Mouse (Mus musculus) urinary bladder, postnatal 4 days (tissue): ENCODE results near the gene Adamtsl1.

Experiments
- DNase-seq, 2 experiments: peaks; one replicate each; pipeline ENCODE4 v3.0.0; 2021 to 2022; ENCODE audit warnings: low spot score in 2 of 2

The Adamtsl1 gene

GRCm38 (mm10) chr4:85513792-85514191 lies at the start of gene Adamtsl1:
Gene Adamtsl1, plus strand, starts transcription at chr4:85514172.
- no peak for DNase-seq

DNA sequence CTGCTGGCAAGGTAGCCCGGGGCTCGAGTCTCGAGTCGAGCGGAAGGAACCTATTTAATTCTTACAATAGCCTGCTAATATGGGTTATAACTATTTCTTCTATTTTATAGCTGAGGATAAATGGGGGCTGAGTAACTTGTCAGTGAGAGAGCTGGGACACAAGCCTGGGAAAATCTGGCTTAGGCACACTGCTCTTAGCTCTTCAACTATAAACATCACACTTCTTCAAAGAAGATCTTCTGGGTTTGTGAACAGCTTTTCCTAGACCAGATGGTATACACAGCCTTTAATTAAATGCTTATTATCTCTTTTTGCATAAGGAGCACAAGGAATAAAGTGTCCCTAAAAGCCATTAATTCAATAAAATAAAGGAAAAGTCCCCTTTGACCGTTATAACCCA lies 30.4 kb upstream of the Adamtsl1 start:
- no peak for DNase-seq

- DNase-seq, result no peak
These were observed 27.5 kb upstream of the Adamtsl1 start for GRCm38 (mm10) chr4:85486316-85486946.

DNA sequence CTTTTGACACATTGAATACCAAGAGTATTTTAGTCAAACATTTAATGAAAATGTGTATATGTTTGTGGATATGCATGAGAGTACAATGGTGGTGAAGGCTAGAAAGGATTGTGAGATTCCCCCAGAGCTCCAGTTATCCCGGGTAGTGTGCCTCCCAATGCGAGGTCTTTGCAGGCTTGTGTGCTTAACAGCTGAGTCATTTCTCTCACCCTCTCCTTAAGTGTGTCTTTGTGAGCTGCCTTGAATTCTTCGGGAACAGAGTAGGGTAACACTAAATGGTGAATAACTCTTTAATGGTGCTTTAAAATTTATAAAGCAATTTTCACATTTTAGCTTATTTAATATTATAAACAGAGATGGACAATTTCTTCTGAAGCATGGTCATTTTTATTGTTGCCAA lies 8.3 kb upstream of the Adamtsl1 start:
- DNase-seq, result no peak

DNA sequence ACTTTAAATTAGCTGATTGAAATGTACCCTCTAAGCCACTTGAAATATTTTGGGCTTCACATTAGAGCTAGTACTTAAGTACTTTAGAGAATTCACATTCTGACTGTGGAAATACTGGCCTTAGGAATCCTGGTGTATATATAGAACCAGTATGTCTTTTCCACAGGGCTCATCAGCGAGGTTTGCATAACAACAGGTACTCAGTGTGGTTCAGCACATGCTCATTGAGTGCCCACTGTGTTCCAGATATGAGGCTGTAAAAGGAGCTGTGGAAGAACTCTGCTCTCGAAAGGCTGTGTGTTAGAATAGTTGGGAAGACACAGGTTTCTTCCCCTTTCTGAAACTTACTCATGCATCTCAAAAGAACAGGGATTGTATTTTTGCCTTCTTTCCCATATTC lies 7.0 kb upstream of the Adamtsl1 start:
- no peak for DNase-seq

DNA sequence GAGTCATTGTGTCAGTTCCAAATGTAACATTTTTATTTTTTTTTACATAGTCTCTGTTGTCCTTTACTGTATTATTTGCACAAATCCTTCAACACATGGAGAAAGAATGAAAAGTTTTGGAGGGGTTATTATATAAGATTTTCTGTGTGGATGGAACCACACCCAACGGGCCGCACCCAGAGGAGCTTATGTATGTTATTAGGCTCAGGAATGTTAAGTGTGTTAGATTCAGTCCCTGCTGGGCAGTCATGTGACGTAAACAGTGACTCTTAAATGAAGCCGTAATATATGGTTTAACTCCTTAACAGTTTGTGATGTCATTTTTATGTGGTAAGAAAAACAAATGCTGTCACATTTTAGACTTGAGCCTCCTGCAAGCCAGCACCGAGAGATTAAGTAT lies 6.5 kb upstream of the Adamtsl1 start:
- DNase-seq, result no peak

GRCm38 (mm10) chr4:85513288-85513687 lies 684 bp upstream of the Adamtsl1 start:
- peak; percentile 51 to 69 for DNase-seq

- peak; percentile 56 to 64 for DNase-seq
These were observed 271 bp downstream of the Adamtsl1 start for GRCm38 (mm10) chr4:85514205-85514681.

GRCm38 (mm10) chr4:85526966-85527566 lies 13.1 kb downstream of the Adamtsl1 start:
- DNase-seq, result no peak

DNA sequence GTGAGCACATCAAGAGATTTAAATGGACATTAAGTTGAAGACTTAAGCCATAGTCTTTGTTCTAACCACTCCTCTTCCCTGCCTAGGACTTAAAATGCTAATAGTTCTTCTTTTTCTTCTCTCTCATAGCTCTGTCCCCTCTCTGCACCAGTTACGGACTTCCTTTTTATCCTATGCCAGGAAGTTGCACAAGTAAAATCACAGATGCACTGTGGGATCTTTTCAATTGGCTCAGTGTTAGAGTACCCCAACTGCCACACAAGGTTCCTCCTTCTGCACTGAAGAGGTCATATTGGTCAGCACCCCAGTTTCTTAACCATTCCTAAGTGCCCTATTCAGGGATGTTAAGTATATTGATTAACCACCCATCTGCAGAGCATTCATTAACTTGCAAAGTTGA lies 15.9 kb downstream of the Adamtsl1 start:
- DNase-seq, result no peak

- DNase-seq, result no peak
These were observed 25.7 kb downstream of the Adamtsl1 start for GRCm38 (mm10) chr4:85539677-85540076.

GRCm38 (mm10) chr4:85543221-85543620 lies 29.2 kb downstream of the Adamtsl1 start:
- no peak for DNase-seq

GRCm38 (mm10) chr4:85554696-85555095 lies 40.7 kb downstream of the Adamtsl1 start:
- DNase-seq, result no peak

DNA sequence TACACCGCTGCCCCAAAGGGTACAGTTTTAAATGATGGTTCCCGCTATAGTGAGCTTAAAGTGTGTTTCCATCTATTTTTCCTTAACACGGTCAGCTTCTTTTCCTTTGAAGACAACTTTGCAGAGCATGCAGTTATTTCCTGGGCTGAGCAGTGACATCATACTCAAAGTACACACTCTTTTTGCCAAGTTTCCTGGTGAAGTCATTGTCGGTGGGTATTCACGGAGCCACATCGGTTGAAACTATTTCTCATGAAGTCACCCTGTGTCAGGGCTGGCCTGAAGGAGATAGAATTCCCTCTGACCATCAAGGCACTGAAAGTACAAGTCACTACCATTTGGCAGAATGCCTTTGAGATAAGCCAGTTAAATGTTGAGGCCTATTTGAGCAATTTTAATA lies 45.8 kb downstream of the Adamtsl1 start:
- no peak for DNase-seq

DNA sequence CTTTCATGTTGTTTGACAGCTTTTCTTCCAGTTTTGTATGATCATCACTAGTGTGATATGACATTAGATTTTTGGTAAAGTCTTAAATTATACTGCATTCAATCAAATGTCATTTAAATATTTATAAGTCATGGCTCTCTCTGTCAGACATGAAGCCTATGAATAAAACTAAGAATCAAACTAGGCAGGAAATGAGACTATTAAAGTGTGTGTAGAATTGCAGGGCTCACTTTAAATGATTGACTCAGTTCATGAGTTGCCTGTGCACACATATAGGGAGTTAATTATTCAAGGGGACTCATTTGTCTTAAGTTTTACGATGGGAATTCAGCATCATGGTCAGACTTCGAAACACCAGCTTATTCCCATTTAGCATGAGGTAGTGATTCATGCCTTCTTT lies 71.5 kb downstream of the Adamtsl1 start:
- DNase-seq, result no peak

- DNase-seq, result no peak
These were observed 75.0 kb downstream of the Adamtsl1 start for GRCm38 (mm10) chr4:85588928-85589327.

DNA sequence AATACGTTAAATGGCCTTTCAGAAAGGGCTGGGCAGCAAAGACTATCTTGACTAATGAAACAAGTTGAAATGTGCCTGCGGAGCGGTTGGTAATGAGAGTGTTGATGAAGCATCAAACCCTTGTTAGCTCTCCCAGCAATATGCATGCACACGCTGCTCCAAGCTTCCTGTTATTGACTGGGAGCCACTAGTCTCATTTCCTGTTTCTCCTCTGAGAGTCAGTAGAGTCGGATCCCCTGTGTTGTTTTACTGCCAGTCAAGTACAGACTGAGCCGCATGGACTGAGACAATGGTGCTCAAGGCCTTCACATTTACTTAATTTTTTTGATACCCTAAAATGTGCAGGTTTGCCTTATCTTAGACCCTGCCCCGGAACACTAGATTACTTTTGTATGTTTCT lies 77.1 kb downstream of the Adamtsl1 start:
- DNase-seq, result no peak

- no peak for DNase-seq
These were observed 80.2 kb downstream of the Adamtsl1 start for GRCm38 (mm10) chr4:85594159-85594558.

- DNase-seq, result no peak
These were observed 99.4 kb downstream of the Adamtsl1 start for GRCm38 (mm10) chr4:85613331-85613730.

- DNase-seq, result no peak
These were observed 104.8 kb downstream of the Adamtsl1 start for GRCm38 (mm10) chr4:85618746-85619145.

GRCm38 (mm10) chr4:85619261-85619660 lies 105.3 kb downstream of the Adamtsl1 start:
- peak in 1 of 2 experiments; percentile 21 for DNase-seq

DNA sequence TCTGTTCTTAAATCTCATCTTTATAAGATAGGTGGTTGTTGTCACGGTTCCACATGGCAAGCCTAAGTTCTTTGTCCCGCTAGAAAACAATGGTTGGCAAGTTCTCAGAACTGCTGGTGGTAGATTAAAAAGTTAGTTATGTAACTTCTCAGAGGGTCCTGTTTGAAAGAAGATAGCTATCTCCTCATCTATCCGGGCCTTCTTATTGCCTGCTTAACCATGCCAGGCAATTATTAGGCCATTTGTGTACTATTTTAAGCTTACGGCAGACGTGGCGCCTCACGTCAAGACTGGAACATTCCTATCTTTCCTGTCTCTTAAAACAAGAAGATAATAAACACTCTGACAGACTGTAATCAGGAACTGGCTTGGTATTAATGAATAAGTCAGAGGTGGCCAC lies 115.4 kb downstream of the Adamtsl1 start:
- no peak for DNase-seq

GRCm38 (mm10) chr4:85669271-85669670 lies 155.3 kb downstream of the Adamtsl1 start:
- DNase-seq, result no peak

GRCm38 (mm10) chr4:85669735-85670134 lies 155.8 kb downstream of the Adamtsl1 start:
- DNase-seq, result no peak
